Mouse (Mus musculus): Measurements from ENCODE around the gene Spata21. TPM values are rescaled to one million over a fixed set of nuclear protein-coding genes. Genes with fewer than 3 reads are reported as not detected.

Gene Spata21
- polyA plus RNA-seq (2021; fragmentation: Nextera tagmentation), result 0.06 and 0.08 TPM in 2 replicates
- long read RNA-seq, experiment 1, result 0 reads
- long read RNA-seq, experiment 2, partial matches to known transcripts, result 1 of 2 reads
- long read RNA-seq, experiment 2, other reads (novel, unspliced or antisense), result 1 of 2 reads

DNA sequence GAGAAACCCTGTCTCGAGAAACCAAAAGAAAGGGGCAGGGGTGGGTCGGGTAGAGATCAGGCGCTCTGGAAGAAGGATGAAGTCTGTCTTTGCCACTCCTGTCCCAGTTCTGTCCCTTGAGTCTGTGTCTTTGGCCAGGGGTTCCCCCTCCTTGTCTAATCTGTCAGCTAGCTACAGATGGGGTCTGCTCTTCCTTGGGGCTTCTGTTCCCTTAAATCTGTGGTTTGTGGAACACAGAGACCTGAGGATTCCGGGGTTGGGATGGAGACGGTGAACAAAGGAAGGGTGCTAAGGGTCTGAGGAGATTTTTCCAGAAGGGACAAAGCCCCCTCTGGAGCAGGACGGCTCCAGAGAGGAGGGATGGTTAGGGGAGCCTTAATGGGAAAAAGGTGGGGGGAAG, at the start of gene Spata21:
TSS of gene Spata21 (plus strand) at position 301 of the 400 bp plus-strand sequence.

DNA sequence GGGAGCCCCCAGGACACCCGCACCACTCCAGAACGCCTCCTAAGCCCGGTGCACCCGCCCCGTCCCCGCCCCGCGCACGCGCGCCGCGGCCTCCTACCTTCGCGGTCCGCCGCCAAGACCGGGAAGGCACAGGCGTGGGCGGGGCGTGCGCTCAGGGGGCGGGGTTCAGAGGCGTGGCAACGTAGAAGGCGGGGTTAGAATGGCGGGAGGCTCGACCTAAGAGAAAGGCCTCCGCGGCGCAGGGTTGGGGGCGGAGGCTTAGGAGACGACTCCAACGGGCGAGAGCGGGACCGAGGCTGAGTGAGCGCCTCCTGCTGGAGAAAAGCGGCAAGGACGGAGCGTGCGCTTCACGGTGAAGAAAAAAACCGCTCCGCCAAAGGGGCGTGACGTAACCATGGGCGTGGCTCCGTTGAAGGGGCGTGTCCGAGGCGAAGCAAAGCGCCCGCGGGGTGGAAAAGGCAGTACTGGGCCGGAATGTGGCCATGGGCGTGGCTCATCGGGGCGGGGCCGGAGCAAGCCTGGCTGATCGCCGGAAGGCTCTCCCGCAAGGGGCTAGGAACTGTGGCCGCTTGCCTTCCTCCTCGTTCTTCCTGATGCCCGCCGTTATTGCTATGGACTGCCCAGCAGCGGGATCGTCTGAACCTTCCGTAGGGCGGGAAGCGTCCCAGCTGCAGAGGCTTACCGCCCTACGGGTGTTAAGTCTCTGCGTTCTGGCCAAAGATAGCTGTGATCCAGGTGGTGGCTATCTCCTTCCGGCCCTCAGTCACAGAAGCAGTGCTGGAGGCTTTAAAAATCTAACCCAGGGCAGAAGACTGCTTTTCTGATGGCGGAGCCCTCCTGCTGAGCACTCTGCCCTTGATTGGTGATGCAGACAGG, 27.5 kb upstream of the Spata21 start, which contains the start of gene Crocc:
TSS of gene Crocc (minus strand) at position 125 of the 876 bp plus-strand sequence.

DNA sequence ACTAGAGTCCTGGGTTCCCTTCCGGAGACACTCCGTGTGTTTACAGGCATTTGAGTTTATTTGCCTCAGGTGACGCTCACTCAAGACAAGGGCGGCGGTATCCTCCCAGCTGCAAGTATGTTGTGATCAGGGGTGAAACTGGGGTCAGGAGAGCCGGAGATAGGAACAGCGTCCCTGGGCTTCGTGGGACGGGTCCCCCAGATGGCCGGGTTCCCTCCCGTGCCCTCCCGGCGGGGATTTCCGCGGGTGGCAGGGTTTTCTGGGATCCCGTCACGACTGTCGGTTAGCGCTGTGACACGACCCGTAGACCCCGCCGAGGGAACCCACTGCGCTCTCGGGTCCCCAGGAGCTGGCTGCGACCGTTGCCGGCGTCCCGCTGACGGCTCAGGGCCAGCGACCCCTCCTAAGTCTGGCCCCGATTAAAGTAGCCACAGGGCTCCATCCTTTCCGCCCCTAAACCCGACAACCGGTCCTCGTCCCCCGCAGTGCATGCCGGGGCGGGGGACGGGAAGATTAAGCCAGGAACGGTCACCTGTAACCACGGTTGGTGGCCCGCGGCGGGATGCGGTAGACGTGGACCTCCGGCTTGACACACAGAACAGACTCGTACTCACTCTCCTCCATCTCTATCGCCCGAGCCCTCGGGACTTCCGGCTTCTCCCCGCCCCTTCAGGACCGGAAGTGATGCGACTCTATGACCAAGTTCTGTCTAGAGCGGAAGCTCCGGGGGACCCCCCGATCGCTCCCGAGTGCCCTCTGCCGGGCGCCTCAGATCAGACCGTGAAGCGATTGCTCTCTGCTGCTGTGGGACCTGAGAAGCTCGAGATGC, 10.2 kb upstream of the Spata21 start, which contains the start of gene Necap2:
TSS of gene Necap2 (minus strand) at position 677 of the 829 bp plus-strand sequence.

DNA sequence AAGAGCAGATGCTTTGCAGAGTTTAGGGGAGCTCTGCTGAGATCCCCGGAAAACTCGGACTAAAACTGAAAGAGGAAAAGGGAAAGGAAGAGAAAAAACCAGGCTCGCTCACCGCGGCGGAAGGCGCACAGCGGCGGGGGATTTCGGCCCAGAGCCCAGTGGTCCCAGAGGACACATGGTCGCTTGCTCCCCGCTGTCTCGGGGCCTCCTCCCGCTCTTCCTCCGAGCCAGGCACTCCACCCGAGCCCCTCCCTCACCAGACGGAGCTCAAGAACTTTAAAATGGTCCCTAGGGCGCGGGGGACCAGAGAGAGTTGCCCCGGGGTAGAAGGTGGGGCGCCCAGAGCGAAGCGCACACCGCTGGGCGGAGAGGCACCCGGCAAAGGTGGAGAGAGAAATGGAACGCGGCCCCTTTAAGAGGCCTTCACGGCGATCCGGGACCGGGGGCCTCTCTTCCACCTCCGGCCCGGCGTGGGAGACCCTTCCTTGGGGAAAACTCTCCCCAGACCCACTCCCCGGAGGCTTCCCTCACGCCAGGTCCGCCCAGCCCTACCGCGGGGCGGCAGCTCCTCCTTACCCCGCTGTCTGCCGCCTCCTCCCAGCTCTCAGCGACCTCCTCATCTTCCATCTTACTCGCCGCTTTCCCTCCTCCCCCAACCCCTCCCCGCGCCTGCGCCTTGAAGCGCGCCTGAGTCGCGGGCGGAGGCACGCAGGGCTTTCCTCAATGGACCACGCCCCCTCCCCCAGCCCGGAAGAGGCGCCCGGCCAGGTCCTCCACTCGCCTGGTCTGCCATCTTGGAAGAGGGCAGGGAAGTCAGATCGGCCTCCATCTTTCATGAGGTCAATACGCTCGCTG, 51.2 kb downstream of the Spata21 start, which contains the start of gene Szrd1:
TSS of gene Szrd1 (minus strand) at position 660 of the 855 bp plus-strand sequence.

DNA sequence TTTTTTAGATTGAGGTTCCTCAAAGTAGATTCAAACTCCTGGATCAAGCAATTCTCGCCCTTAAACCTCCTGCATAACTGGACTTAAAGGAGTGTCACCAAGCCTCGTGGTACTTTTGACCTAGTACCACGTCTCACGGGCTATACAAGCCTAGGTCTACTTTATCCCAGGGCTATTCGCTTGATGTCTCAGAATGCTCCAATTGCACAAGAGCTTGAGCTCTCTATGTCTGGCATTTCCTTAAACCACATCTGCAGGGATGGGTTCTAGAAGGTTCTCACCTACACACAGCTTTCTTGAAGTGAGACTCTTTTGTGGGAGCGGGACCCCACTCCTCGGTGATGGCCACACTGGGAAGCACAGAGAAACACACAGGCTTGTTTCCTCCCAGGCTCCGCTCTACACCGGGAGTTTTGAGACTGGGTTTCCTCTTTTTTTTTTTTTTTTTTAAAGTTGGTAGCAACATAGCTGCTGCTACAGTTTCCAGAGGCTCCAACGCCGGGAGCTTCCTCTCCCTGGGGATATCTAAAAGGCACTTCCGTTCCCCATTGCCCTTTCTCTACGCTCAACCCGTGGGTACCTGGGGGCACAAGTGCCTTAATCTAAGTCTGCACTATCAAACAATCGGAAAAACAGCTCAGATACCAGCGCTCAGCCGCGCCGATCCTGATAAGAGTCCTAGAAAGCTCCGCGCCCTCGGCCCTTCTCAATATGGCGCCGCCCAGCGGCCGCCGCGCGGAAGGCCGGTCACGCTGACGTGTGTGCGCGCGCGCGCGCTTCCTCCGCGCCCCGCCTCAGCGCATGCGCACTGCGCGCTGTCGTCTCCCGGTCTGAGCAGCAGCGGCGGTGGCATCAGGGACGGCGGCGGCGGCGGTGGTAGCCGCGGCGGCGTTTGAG, 59.2 kb downstream of the Spata21 start, which contains the start of gene Fbxo42:
TSS of gene Fbxo42 (plus strand) at position 802 of the 897 bp plus-strand sequence.

Other genes starting within 250 kb of the Spata21 start
- gene Padi1, start 242.6 kb upstream of the Spata21 start, polyA plus RNA-seq (2021; fragmentation: Nextera tagmentation), result not detected in 2 replicates
- 6.3 and 8.9 TPM in 2 replicates for gene Padi2, start 182.0 kb upstream of the Spata21 start, polyA plus RNA-seq (2021; fragmentation: Nextera tagmentation)
- gene Sdhb, start 127.1 kb upstream of the Spata21 start, polyA plus RNA-seq (2021; fragmentation: Nextera tagmentation), result 538 and 582 TPM in 2 replicates
- gene Atp13a2, start 101.5 kb upstream of the Spata21 start, polyA plus RNA-seq (2021; fragmentation: Nextera tagmentation), result 43.6 and 48.5 TPM in 2 replicates
- gene Mfap2, start 77.9 kb upstream of the Spata21 start, polyA plus RNA-seq (2021; fragmentation: Nextera tagmentation), result 3.4 and 6.0 TPM in 2 replicates
- gene Crocc, start 27.8 kb upstream of the Spata21 start, polyA plus RNA-seq (2021; fragmentation: Nextera tagmentation), result 3.1 and 4.1 TPM in 2 replicates
- 38.2 and 40.9 TPM in 2 replicates for gene Necap2, start 10.0 kb upstream of the Spata21 start, polyA plus RNA-seq (2021; fragmentation: Nextera tagmentation)
- 9.6 and 11.5 TPM in 2 replicates for gene Szrd1, start 51.4 kb downstream of the Spata21 start, polyA plus RNA-seq (2021; fragmentation: Nextera tagmentation)
- 9.0 and 11.3 TPM in 2 replicates for gene Fbxo42, start 59.6 kb downstream of the Spata21 start, polyA plus RNA-seq (2021; fragmentation: Nextera tagmentation)
- gene Rsg1, start 125.6 kb downstream of the Spata21 start, polyA plus RNA-seq (2021; fragmentation: Nextera tagmentation), result 4.8 and 6.1 TPM in 2 replicates
- gene Arhgef19, start 151.2 kb downstream of the Spata21 start, polyA plus RNA-seq (2021; fragmentation: Nextera tagmentation), result 5.7 and 7.8 TPM in 2 replicates
- gene Epha2, start 212.9 kb downstream of the Spata21 start, polyA plus RNA-seq (2021; fragmentation: Nextera tagmentation), result 0.15 and 0.25 TPM in 2 replicates

All from layer of hippocampus, adult 6 months (tissue).